Mouse (Mus musculus) intestine, embryonic 14.5 days (tissue): ENCODE measurements around the gene Ttc17. TPM values are rescaled to one million over a fixed set of nuclear protein-coding genes. Genes with fewer than 3 reads are reported as not detected.

Experiments used
- ATAC-seq: fragments of 200-750 bp; cut with Nextera tagmentation; replicated peaks from 2 replicates; pipeline ENCODE4 v1.8.0; 2017; ENCODE audit warnings: low read depth, moderate number of reproducible peaks, moderate TSS enrichment, moderate library complexity; ENCODE audit not compliant: low FRiP score, low TSS enrichment
- DNase-seq: peaks from one replicate; pipeline ENCODE4 v3.0.0-alpha.2; 2018; ENCODE audit warnings: low spot score
- H3K27ac ChIP-seq: fragments of 300-500 bp; sonication (generic); 2 replicates; pipeline ENCODE4 v1.5.1; 2014; ENCODE audit warnings: low read depth, mild to moderate bottlenecking, control low read depth
- H3K27me3 ChIP-seq: fragments of 300-500 bp; sonication (generic); replicated peaks from 2 replicates; pipeline ENCODE4 v1.6.1; 2014; ENCODE audit warnings: low read length, control low read depth; ENCODE audit not compliant: control insufficient read depth, insufficient read depth
- H3K36me3 ChIP-seq: fragments of 300-500 bp; sonication (generic); 2 replicates; pipeline ENCODE4 v1.6.1; 2014; ENCODE audit warnings: low read length, control low read depth; ENCODE audit not compliant: control insufficient read depth, insufficient read depth
- H3K4me1 ChIP-seq: fragments of 300-500 bp; sonication (generic); replicated peaks from 2 replicates; pipeline ENCODE4 v1.6.1; 2014; ENCODE audit warnings: low read length, control low read depth, mixed read lengths; ENCODE audit not compliant: control insufficient read depth, insufficient read depth
- H3K4me2 ChIP-seq: fragments of 300-500 bp; sonication (generic); 2 replicates; pipeline ENCODE4 v1.6.1; 2014; ENCODE audit warnings: low read length
- H3K4me3 ChIP-seq: fragments of 300-500 bp; sonication (generic); 2 replicates; pipeline ENCODE4 v1.5.1; 2014; ENCODE audit warnings: low read depth, low read length, control low read depth, mixed read lengths
- H3K9ac ChIP-seq: fragments of 300-500 bp; sonication (generic); 2 replicates; pipeline ENCODE4 v1.6.1; 2014; ENCODE audit warnings: mild to moderate bottlenecking, low read length
- H3K9me3 ChIP-seq: fragments of 300-500 bp; sonication (generic); 2 replicates; pipeline ENCODE4 v1.6.1; 2016; ENCODE audit warnings: low read length, control low read depth; ENCODE audit not compliant: control insufficient read depth
- WGBS: fragments of 180-500 bp; shearing (Covaris S2); extraction: QIAGEN DNeasy Blood & Tissue Kit; methylation state at CpG from one replicate; pipeline ENCODE4 v1.1.7; 2014; 5-methylcytosine and 5-hydroxymethylcytosine counted together
- polyA plus RNA-seq: library from polyadenylated mRNA; unstranded; fragments of >200 nt; fragmentation: Nextera tagmentation; extraction: Ambion mirVana; gene quantifications from 2 replicates; pipeline ENCODE4 v1.2.1, GENCODE M21; 2014

Ttc17 gene
- polyA plus RNA-seq, 1 experiment from 2014 or later: 17.7 TPM

- Histone ChIP-seq H3K36me3 (peaks cover 62% of the 10 kb centered on the region), H3K27ac (no peak overlapping the region), H3K9me3 (no peaks in the 10 kb centered on the region), H3K4me3 (no peak overlapping the region), H3K4me1 (no peaks in the 10 kb centered on the region), H3K27me3 (no peaks in the 10 kb centered on the region), H3K9ac (no peak overlapping the region), H3K4me2 (no peak overlapping the region)
- ATAC-seq (no peak), DNase-seq (no peak)
- 59% methylated on average over 2 of the region's 2 CpGs for WGBS
Observed at GRCm38 (mm10) chr2:94334742-94335046, 71.8 kb downstream of the Ttc17 start.

DNA sequence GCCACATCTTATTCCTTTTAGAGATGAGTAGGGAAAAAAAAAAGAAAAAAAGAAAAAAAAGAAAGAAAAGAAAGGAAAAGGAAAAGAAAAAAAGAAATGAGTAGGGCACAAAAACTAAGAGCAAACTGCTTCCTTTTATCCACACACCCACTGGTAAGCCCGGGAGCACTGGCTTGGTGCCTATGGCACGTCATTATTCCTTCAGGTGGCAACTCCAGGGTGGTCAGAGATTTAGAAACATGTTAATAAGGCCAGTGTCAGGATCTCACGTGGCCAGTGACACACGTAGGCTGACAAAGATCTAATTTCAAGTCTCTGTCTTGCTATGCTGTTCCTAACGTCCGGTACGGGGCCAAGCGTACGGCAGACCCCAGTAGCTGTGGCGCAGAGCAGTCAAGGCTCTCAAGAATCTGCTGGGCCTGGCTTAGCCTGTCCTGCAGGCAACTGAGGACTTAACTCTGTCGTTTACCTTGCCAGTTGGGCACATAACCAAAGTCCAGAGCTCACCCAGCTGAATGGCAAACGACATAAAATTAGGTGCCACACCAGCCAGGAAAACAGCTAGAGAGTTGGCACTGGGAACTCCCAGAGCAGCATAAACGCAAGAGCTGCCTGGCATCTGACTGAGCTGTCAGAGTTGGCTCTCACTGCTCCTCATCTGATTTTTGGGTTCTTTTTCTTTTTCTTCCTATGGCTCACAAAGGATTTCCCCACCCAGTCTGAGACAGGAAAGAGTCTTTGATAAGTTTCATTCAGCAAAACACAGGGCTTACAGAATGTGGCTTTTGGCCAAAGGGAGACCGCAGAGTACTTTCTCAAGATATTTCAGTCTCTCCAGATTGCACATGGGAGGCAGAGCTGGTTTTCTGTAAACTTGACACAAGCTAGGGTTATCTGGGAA lies 72.4 kb downstream of the Ttc17 start:
- Histone ChIP-seq H3K27me3 (no peaks in the 10 kb centered on the region), H3K27ac (no peak overlapping the region), H3K9ac (no peak overlapping the region), H3K4me3 (no peak overlapping the region), H3K4me1 (no peaks in the 10 kb centered on the region), H3K4me2 (no peak overlapping the region), H3K9me3 (no peaks in the 10 kb centered on the region), H3K36me3 (peaks cover 63% of the 10 kb centered on the region)
- no peak for DNase-seq
- no peak for ATAC-seq
- WGBS: 91% methylated on average over 14 of the region's 14 CpGs

DNA sequence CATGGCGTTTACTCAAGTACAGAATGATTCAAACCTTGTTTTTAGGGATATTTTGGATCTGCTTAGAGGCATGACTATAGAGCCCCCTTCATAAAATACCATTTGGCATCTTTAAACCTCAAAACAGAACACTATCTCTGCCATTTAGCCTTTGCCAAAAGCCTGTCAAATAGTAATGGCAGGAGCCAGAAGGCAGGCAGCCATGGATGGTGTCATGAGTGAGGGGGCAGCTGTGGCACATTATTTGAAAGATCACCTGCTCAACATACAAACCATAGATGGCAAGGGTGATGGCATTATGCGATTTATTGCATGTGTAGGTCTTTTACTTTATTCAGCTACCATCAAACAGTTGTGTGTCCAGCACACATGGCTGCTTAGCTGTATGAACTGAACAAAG lies 73.4 kb downstream of the Ttc17 start:
- H3K4me3 ChIP-seq: no peak overlapping the region
- no peak overlapping the region for H3K27ac ChIP-seq
- WGBS: 91% methylated on average over 2 of the region's 2 CpGs
- H3K36me3 ChIP-seq: peaks cover 62% of the 10 kb centered on the region
- no peak overlapping the region for H3K4me2 ChIP-seq
- no peaks in the 10 kb centered on the region for H3K4me1 ChIP-seq
- no peaks in the 10 kb centered on the region for H3K9me3 ChIP-seq
- ATAC-seq (no peak), DNase-seq (no peak)
- H3K9ac ChIP-seq: no peak overlapping the region
- H3K27me3 ChIP-seq: no peaks in the 10 kb centered on the region

- ATAC-seq (no peak), DNase-seq (no peak)
- WGBS: 89% methylated on average over 13 of the region's 13 CpGs
- no peak overlapping the region for H3K27ac ChIP-seq
- H3K9me3 ChIP-seq: no peaks in the 10 kb centered on the region
- no peak overlapping the region for H3K4me3 ChIP-seq
- H3K27me3 ChIP-seq: no peaks in the 10 kb centered on the region
- H3K4me1 ChIP-seq: no peaks in the 10 kb centered on the region
- no peak overlapping the region for H3K4me2 ChIP-seq
- H3K9ac ChIP-seq: no peak overlapping the region
- H3K36me3 ChIP-seq: peaks cover 80% of the 10 kb centered on the region
Observed at GRCm38 (mm10) chr2:94329336-94329735, 77.2 kb downstream of the Ttc17 start.

- WGBS: 96% methylated on average over 3 of the region's 3 CpGs
- H3K4me3 ChIP-seq: no peak overlapping the region
- H3K4me1 ChIP-seq: no peaks in the 10 kb centered on the region
- ATAC-seq (no peak), DNase-seq (no peak)
- H3K9me3 ChIP-seq: no peaks in the 10 kb centered on the region
- no peak overlapping the region for H3K9ac ChIP-seq
- H3K27me3 ChIP-seq: no peaks in the 10 kb centered on the region
- H3K36me3 ChIP-seq: peaks cover 89% of the 10 kb centered on the region
- no peak overlapping the region for H3K27ac ChIP-seq
- H3K4me2 ChIP-seq: no peak overlapping the region
Observed at GRCm38 (mm10) chr2:94327836-94328235, 78.7 kb downstream of the Ttc17 start.

DNA sequence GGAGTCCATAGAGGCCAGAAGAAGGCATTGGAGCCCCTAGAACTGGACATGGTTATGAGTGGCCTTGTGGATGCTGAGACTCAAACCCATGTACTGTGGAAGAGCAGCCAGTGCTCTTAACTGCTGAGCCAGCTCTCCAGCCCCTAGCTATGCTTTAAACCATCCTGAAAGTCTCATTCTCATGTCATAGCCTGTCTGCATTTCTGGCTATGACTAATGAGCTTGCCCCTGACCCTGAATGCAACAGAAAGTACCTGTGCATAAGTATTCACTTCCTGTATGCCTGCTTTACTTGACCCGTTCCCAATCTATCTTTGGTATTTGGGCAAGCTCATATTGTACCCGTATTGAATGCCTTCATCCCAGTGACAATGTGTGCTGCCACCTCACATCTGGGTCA lies 86.7 kb downstream of the Ttc17 start:
- Histone ChIP-seq H3K27me3 (no peaks in the 10 kb centered on the region), H3K4me2 (no peak overlapping the region), H3K4me3 (no peak overlapping the region), H3K9me3 (no peaks in the 10 kb centered on the region), H3K27ac (no peak overlapping the region), H3K9ac (no peak overlapping the region), H3K4me1 (no peaks in the 10 kb centered on the region), H3K36me3 (peaks cover 60% of the 10 kb centered on the region)
- 84% methylated on average over 2 of the region's 2 CpGs for WGBS
- ATAC-seq (no peak), DNase-seq (no peak)

GRCm38 (mm10) chr2:94316526-94316925 lies 90.0 kb downstream of the Ttc17 start:
- Histone ChIP-seq H3K4me1 (no peaks in the 10 kb centered on the region), H3K4me2 (no peak overlapping the region), H3K27me3 (no peaks in the 10 kb centered on the region), H3K9ac (no peak overlapping the region), H3K27ac (no peak overlapping the region), H3K9me3 (no peaks in the 10 kb centered on the region), H3K4me3 (no peak overlapping the region), H3K36me3 (peaks cover 39% of the 10 kb centered on the region)
- DNase-seq (no peak), ATAC-seq (no peak)
- WGBS: 70% methylated on average over 5 of the region's 5 CpGs

GRCm38 (mm10) chr2:94303984-94304383 lies 102.5 kb downstream of the Ttc17 start:
- H3K4me1 ChIP-seq: no peaks in the 10 kb centered on the region
- no peak overlapping the region for H3K4me3 ChIP-seq
- no peak overlapping the region for H3K9ac ChIP-seq
- 93% methylated on average over 10 of the region's 10 CpGs for WGBS
- H3K9me3 ChIP-seq: peaks cover 10% of the 10 kb centered on the region; the same call in 1 of the 2 replicates
- peaks cover 45% of the 10 kb centered on the region for H3K36me3 ChIP-seq
- no peak overlapping the region for H3K4me2 ChIP-seq
- no peaks in the 10 kb centered on the region for H3K27me3 ChIP-seq
- H3K27ac ChIP-seq: no peak overlapping the region
- ATAC-seq (no peak), DNase-seq (no peak)

DNA sequence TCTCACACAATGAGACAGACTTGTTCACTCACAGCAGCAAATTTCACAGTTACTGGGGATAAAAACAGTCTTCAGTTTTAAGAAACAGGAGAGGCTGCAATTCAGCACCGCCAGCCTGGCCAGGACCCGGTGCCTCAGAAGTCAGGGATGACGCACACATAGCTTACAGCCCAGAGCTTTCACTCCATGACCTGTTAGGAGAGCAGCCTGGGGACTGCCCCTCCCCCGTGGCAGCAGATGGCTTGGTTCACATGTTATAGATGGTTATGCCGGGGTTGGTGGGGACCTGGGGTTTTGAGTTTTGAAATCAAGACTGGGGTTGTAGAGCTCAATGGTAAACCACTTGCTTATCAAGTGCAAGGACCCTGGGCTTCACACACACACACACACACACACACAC lies 104.1 kb downstream of the Ttc17 start:
- Histone ChIP-seq H3K4me3 (no peak overlapping the region), H3K27me3 (no peaks in the 10 kb centered on the region), H3K9ac (no peak overlapping the region), H3K27ac (no peak overlapping the region), H3K9me3 (peaks cover 11% of the 10 kb centered on the region; the same call in 1 of the 2 replicates), H3K4me2 (no peak overlapping the region), H3K4me1 (no peaks in the 10 kb centered on the region), H3K36me3 (peaks cover 45% of the 10 kb centered on the region)
- no peak for ATAC-seq
- WGBS: 66% methylated on average over 5 of the region's 5 CpGs
- DNase-seq: no peak
